8 mouse cellular contexts compared by ENCODE assay signal in the genomic region with DNA sequence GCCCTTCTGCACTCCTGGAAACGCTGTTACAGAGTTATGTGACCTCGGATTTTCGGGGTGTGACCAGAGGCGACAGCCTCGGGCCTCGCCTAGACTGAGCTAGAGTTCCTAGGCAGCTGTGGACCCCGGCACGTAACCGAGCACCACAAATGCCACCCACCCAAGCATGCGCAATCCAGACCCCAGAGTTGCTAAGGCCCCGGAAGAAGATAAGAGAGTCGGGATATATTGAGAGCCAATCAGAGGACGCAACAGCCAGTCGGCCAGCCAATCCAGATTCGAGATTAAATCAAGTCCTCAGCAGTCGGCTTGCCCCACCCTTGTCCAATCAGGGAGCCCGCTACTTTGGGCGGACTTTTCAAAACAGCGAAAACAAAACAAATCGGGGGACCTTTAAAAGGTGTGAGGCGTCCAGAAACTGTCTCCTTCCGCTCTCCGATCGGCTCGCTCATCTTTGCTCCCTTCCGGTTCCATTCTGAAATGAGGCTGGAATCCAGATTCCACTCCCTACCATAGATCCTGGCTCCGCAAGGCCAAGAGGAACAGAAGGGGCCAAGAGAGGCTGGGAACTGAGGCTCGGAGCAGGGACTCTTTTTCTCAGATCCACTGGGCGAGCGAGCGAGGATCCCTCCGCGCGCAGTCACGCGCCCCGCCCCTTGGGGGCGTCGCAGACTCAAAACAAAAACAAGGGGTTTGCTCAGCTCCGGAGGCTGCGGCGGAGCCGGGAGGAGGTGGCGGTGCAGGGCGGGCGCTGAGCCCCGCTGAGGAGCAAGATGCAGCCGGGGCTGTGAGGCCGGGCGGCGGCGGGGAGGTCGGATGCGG. TPM values are rescaled to one million over a fixed set of nuclear protein-coding genes. Genes with fewer than 3 reads are reported as not detected.
DNase-seq lines count a peak whose midpoint lies in the region; ATAC-seq and TF ChIP-seq lines count a peak whose summit lies in the region.

A gene (plus strand): TSS at position 375 of the 822 bp plus-strand sequence.

- in situ Hi-C loops in CH12.LX (cut with MboI; ENCODE audit: low pct_ligation_motif_present, low pct_unique_long_range_greater_than_20kb, low sequenced_read_pairs): loop anchor here (5.0 kb wide), 3 partner anchors 35 to 175 kb away; a partner anchor contains a TSS

- peaks cover 10 to 15% of the 10 kb centered on the region in 2 experiments for H3K36me3 ChIP-seq in CH12.LX (replicated peaks in 1 of 2; ENCODE audit: control insufficient read depth in 1 of 2, insufficient read depth in 1 of 2, low read length in 1 of 2)
- peaks cover 9% of the 10 kb centered on the region for H3K36me3 ChIP-seq in forebrain, embryonic 11.5 days (ENCODE audit: control insufficient read depth, insufficient read depth, low read length)
- peaks cover 14% of the 10 kb centered on the region for H3K36me3 ChIP-seq in heart, embryonic 16.5 days (ENCODE audit: control insufficient read depth, insufficient read depth)
- H3K36me3 ChIP-seq in liver, embryonic 15.5 days (replicated peaks): peaks cover 13% of the 10 kb centered on the region
- peaks cover 22% of the 10 kb centered on the region for H3K36me3 ChIP-seq in neural tube, embryonic 12.5 days

- peak within 1 kb of the TSS; percentile 88 for H3K4me2 ChIP-seq in CH12.LX (ENCODE audit: insufficient read depth, low read depth, poor library complexity, severe bottlenecking)
- H3K4me2 ChIP-seq in forebrain, embryonic 11.5 days (ENCODE audit: low read depth, low read length, severe bottlenecking): peak within 1 kb of the TSS; percentile 56
- H3K4me2 ChIP-seq in heart, embryonic 16.5 days (ENCODE audit: low read depth, low read length): peak within 1 kb of the TSS; percentile 78
- H3K4me2 ChIP-seq in liver, embryonic 15.5 days: peak within 1 kb of the TSS; percentile 88
- peak within 1 kb of the TSS; percentile 60 for H3K4me2 ChIP-seq in neural tube, embryonic 12.5 days (replicated peaks)

- DNase-seq in CH12.LX (ENCODE audit: extremely low read depth): peak; percentile 99
- peak; percentile 91 for DNase-seq in c-Kit-positive CD71-positive TER-119-negative erythroid progenitor cells, embryonic 14.5 days (ENCODE audit: low read depth)
- peak; percentile 95 for DNase-seq in forebrain, embryonic 11.5 days (ENCODE audit: low spot score)
- peak; percentile 96 to 99 for DNase-seq in kidney, postnatal 36 days
- DNase-seq in telencephalon, adult 2 months (ENCODE audit: low read depth, low spot score): peak; percentile 100

- H3K79me2 ChIP-seq in CH12.LX (replicated peaks; ENCODE audit: control insufficient read depth, extremely low read depth, insufficient read depth, poor library complexity, severe bottlenecking): no peaks in the 10 kb centered on the region; the same call in 1 of the 2 replicates

- WGBS in forebrain, embryonic 11.5 days: under 1% methylated on average over 53 of the region's 54 CpGs
- under 1% methylated on average over 54 of the region's 54 CpGs for WGBS in heart, embryonic 16.5 days
- WGBS in liver, embryonic 15.5 days (ENCODE audit: insufficient replicate concordance): under 1% methylated on average over 54 of the region's 54 CpGs
- WGBS in neural tube, embryonic 12.5 days: under 1% methylated on average over 54 of the region's 54 CpGs

- H3K9me3 ChIP-seq in CH12.LX (replicated peaks; ENCODE audit: low read length): no peaks in the 10 kb centered on the region
- H3K9me3 ChIP-seq in forebrain, embryonic 11.5 days (ENCODE audit: control insufficient read depth, low read length): no peaks in the 10 kb centered on the region
- no peaks in the 10 kb centered on the region for H3K9me3 ChIP-seq in heart, embryonic 16.5 days (replicated peaks; ENCODE audit: control insufficient read depth, low read length)
- no peaks in the 10 kb centered on the region for H3K9me3 ChIP-seq in liver, embryonic 15.5 days (replicated peaks)
- no peaks in the 10 kb centered on the region for H3K9me3 ChIP-seq in neural tube, embryonic 12.5 days

- peak within 1 kb of the TSS; percentile 81 to 90 (median 84) for H3K4me3 ChIP-seq in CH12.LX (replicated peaks in 1 of 3; ENCODE audit: low read depth in 2 of 3, low read length in 2 of 3, poor library complexity in 1 of 3)
- H3K4me3 ChIP-seq in forebrain, embryonic 11.5 days (ENCODE audit: low read depth, low read length): peak within 1 kb of the TSS; percentile 96
- peak within 1 kb of the TSS; percentile 84 for H3K4me3 ChIP-seq in heart, embryonic 16.5 days (ENCODE audit: low read length)
- H3K4me3 ChIP-seq in liver, embryonic 15.5 days (replicated peaks): peak within 1 kb of the TSS; percentile 80
- H3K4me3 ChIP-seq in neural tube, embryonic 12.5 days: peak within 1 kb of the TSS; percentile 93

- ATAC-seq in forebrain, embryonic 11.5 days (replicated peaks; ENCODE audit: low FRiP score): peak; percentile 96
- peak; percentile 92 for ATAC-seq in heart, embryonic 16.5 days (replicated peaks; ENCODE audit: extremely low read depth, insufficient read depth, low FRiP score)
- ATAC-seq in liver, embryonic 15.5 days (ENCODE audit: insufficient read depth): peak; percentile 90
- ATAC-seq in neural tube, embryonic 12.5 days (ENCODE audit: low FRiP score, low read depth): peak; percentile 95

- TF ChIP-seq RAD21 in CH12.LX (IDR thresholded peaks at IDR 0.05; ENCODE audit: low read depth, low read length): no peak; the same call in 1 of the 2 replicates

- H3K4me1 ChIP-seq in CH12.LX (ENCODE audit: control insufficient read depth in 1 of 2, insufficient read depth in 2 of 2): peaks cover 8 to 26% of the 10 kb centered on the region in 2 experiments
- 0 out of 2 replicates have a peak, but pooled peaks cover 2% of the 10 kb centered on the region for H3K4me1 ChIP-seq in forebrain, embryonic 11.5 days (replicated peaks; ENCODE audit: control insufficient read depth, insufficient read depth, low read length)
- peaks cover 21% of the 10 kb centered on the region for H3K4me1 ChIP-seq in heart, embryonic 16.5 days (ENCODE audit: control insufficient read depth, insufficient read depth, low read length)
- peaks cover 49% of the 10 kb centered on the region for H3K4me1 ChIP-seq in liver, embryonic 15.5 days (replicated peaks)
- peaks cover 13% of the 10 kb centered on the region for H3K4me1 ChIP-seq in neural tube, embryonic 12.5 days

- dilution Hi-C loops in CH12.LX (cut with MboI; ENCODE audit: extremely low pct_ligation_motif_present, extremely low pct_unique_long_range_greater_than_20kb, low sequenced_read_pairs): no loop called here

- no peak for TF ChIP-seq EP300 in CH12.LX (IDR thresholded peaks at IDR 0.05; ENCODE audit: low read length)

- H3K27ac ChIP-seq in CH12.LX (ENCODE audit: insufficient read depth, low read depth): peak within 1 kb of the TSS; percentile 83
- H3K27ac ChIP-seq in forebrain, embryonic 11.5 days (ENCODE audit: low read depth, low read length): peak within 1 kb of the TSS; percentile 91
- peak within 1 kb of the TSS; percentile 95 for H3K27ac ChIP-seq in heart, embryonic 16.5 days (ENCODE audit: low read length)
- peak within 1 kb of the TSS; percentile 83 for H3K27ac ChIP-seq in liver, embryonic 15.5 days (replicated peaks)
- peak within 1 kb of the TSS; percentile 94 for H3K27ac ChIP-seq in neural tube, embryonic 12.5 days

- no peaks in the 10 kb centered on the region for H3K27me3 ChIP-seq in CH12.LX (replicated peaks)
- no peaks in the 10 kb centered on the region for H3K27me3 ChIP-seq in forebrain, embryonic 11.5 days (ENCODE audit: control insufficient read depth, insufficient read depth, low read length)
- H3K27me3 ChIP-seq in heart, embryonic 16.5 days (ENCODE audit: control insufficient read depth, insufficient read depth, low read length): no peaks in the 10 kb centered on the region
- peaks cover 10% of the 10 kb centered on the region; the same call in 1 of the 2 replicates for H3K27me3 ChIP-seq in liver, embryonic 15.5 days
- H3K27me3 ChIP-seq in neural tube, embryonic 12.5 days (replicated peaks): no peaks in the 10 kb centered on the region

- TF ChIP-seq CTCF in CH12.LX (conservative IDR thresholded peaks at IDR 0.05 in 1 of 2, IDR thresholded peaks at IDR 0.05 in 1 of 2; ENCODE audit: low read depth in 2 of 2, low read length in 2 of 2): no peak

- peak; percentile 86 for TF ChIP-seq POLR2A in CH12.LX (IDR thresholded peaks at IDR 0.05; ENCODE audit: low read depth, low read length)

- H3K9ac ChIP-seq in CH12.LX (ENCODE audit: insufficient read depth, low read depth): peak within 1 kb of the TSS; percentile 98
- peak within 1 kb of the TSS; percentile 96 for H3K9ac ChIP-seq in forebrain, embryonic 11.5 days (ENCODE audit: low read length)
- H3K9ac ChIP-seq in heart, embryonic 16.5 days (ENCODE audit: low read length): peak within 1 kb of the TSS; percentile 94
- H3K9ac ChIP-seq in liver, embryonic 15.5 days: peak within 1 kb of the TSS; percentile 82
- peak within 1 kb of the TSS; percentile 97 for H3K9ac ChIP-seq in neural tube, embryonic 12.5 days

TF ChIP-seq in CH12.LX, 34 proteins besides CTCF, POLR2A, EP300 and RAD21 (continues in another document):
- TF ChIP-seq TCF12 (IDR thresholded peaks at IDR 0.05; ENCODE audit: low read depth, low read length): peak; percentile 87
- 0 out of 2 replicates have a peak, but pooled peaks have one; percentile 48 for TF ChIP-seq BHLHE40 (IDR thresholded peaks at IDR 0.05; ENCODE audit: low read depth, low read length)
- peak; percentile 76; the same call in 1 of the 2 replicates for TF ChIP-seq CHD2 (IDR thresholded peaks at IDR 0.05; ENCODE audit: low read length)
- peak; percentile 90 for TF ChIP-seq KAT2A (IDR thresholded peaks at IDR 0.05; ENCODE audit: insufficient replicate concordance, low read length)
- no peak; the same call in 1 of the 2 replicates for TF ChIP-seq ETS1 (conservative IDR thresholded peaks at IDR 0.05; ENCODE audit: low read depth, low read length)
- peak; percentile 84 for TF ChIP-seq ZMIZ1 (IDR thresholded peaks at IDR 0.05; ENCODE audit: low read depth, low read length)
- no peak; the same call in 1 of the 2 replicates for TF ChIP-seq ZKSCAN1 (IDR thresholded peaks at IDR 0.05; ENCODE audit: borderline replicate concordance, low read depth, low read length)
- TF ChIP-seq POLR2AphosphoS2 (IDR thresholded peaks at IDR 0.05; ENCODE audit: low read depth, low read length): no peak
- TF ChIP-seq USF2 (conservative IDR thresholded peaks at IDR 0.05; ENCODE audit: low read depth, low read length): 0 out of 2 replicates have a peak, but pooled peaks have one; percentile 3
- TF ChIP-seq MYC (IDR thresholded peaks at IDR 0.05; ENCODE audit: low read depth, low read length): 0 out of 2 replicates have a peak, but pooled peaks have one; percentile 6
- no peak for TF ChIP-seq PAX5 (IDR thresholded peaks at IDR 0.05; ENCODE audit: low read length)

RNA-seq across cellular contexts. Expression of the gene that starts here (rescaled TPM):
- total RNA-seq in CH12.LX (2012; rRNA removed): 6.2 and 16.7 TPM in 2 replicates
- total RNA-seq in CH12.LX (2014; rRNA removed): 20.8 and 23.1 TPM in 2 replicates
- 5.8 and 6.2 TPM in 2 replicates for polyA plus RNA-seq in CH12.LX (2012; ENCODE audit: insufficient read length, low read depth)
- polyA plus RNA-seq in forebrain, embryonic 11.5 days (2014; fragmentation: Nextera tagmentation; extraction: Ambion mirVana): 80.7 and 84.6 TPM in 2 replicates
- 38.3 and 46.9 TPM in 2 replicates for polyA plus RNA-seq in heart, embryonic 16.5 days (2015; fragmentation: Nextera tagmentation; extraction: Ambion mirVana)
- polyA plus RNA-seq in liver, embryonic 15.5 days (2015; fragmentation: Nextera tagmentation; extraction: Ambion mirVana): 22.0 and 23.9 TPM in 2 replicates
- 133 and 136 TPM in 2 replicates for polyA plus RNA-seq in neural tube, embryonic 12.5 days (2016; fragmentation: Nextera tagmentation; extraction: Ambion mirVana)

Comparison
In these comparisons a context has a peak if more than half of its experiments do, and no peak if none do; other contexts are left out.
1. Peak in every context shown above with its lines: DNase-seq, ATAC-seq, H3K4me3 ChIP-seq and H3K27ac ChIP-seq.